Mouse (Mus musculus): Measurements from ENCODE around the gene Tnfrsf25. TPM values are rescaled to one million over a fixed set of nuclear protein-coding genes. Genes with fewer than 3 reads are reported as not detected.

Gene Tnfrsf25
- polyA plus RNA-seq (2017; shearing (Covaris generic)) = 221 TPM

DNA sequence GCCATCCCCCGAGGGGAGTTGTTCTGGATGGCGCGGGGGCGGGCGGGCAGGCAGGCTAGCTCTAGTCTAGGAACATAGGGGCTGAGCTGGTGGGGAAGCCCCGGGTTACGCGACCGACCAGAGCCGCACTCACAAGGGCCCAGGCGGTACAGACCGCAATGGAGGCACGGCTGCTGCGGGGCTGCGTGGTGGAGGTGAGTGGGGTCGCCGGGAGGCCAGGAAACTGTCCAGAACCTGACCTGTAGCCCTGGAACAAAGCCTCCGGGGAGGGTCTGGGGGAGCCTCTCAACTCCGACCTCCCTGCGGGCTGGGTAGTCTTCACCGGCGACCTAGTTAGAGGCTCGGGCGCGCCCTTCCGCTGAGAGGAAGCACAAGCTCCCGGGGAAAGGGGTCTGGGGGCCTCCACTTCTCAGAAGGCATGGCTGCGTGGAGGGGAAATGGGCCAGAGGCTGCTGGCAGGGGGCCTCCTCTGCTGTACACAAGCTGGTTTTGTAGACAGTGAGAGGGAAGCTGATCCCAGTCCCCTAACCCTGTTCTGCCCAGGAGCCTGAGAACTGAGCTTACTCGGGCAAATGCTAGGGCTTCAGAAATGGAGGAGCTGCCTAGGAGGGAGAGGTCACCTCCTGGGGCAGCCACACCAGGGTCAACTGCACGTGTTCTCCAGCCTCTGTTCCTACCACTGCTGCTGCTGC is at the start of gene Tnfrsf25:
TSS of gene Tnfrsf25 (plus strand) at position 14 of the 692 bp plus-strand sequence.

DNA sequence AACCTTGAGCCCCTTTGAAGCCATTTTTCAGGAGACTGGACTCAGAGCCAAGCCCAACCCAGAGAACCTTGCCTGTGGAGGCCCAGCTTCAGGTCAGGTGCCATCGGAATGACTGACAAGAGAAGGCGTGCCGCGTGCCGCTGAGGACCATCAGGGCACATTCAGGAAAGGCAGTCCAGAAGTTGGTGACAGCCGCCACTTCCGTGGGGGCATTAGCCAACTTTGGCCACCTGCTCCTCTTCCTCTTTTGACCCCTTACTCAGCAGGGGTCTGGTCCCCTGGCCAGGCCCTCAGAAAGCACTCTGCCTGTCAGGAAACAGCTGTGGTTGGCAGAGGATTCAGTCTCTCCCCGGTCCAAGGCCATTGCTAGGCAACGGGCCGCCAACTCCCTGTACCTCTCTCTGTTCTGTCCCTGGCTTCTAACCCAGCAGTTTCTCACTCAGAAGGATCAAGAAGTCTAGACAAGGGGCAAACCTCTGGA is 43.6 kb upstream of the Tnfrsf25 start, which contains the start of gene Plekhg5:
TSS of gene Plekhg5 (plus strand) at position 378 of the 481 bp plus-strand sequence.

GRCm38 (mm10) chr4:152151966-152152544 is 36.3 kb downstream of the Tnfrsf25 start, which contains the start of gene Espn:
Gene Espn, minus strand, starts transcription at chr4:152152371.

GRCm38 (mm10) chr4:152158585-152159284 is 43.0 kb downstream of the Tnfrsf25 start, which contains the start of gene Hes2:
Gene Hes2, plus strand, starts transcription at chr4:152158867.

Other genes with a start within 250 kb of the Tnfrsf25 start
- 60.0 TPM for gene Dnajc11, start 182.2 kb upstream of the Tnfrsf25 start, polyA plus RNA-seq (2017; shearing (Covaris generic))
- 134 TPM for gene Thap3, start 126.9 kb upstream of the Tnfrsf25 start, polyA plus RNA-seq (2017; shearing (Covaris generic))
- 3.0 TPM for gene Phf13, start 119.7 kb upstream of the Tnfrsf25 start, polyA plus RNA-seq (2017; shearing (Covaris generic))
- 1.2 TPM for gene Klhl21, start 107.1 kb upstream of the Tnfrsf25 start, polyA plus RNA-seq (2017; shearing (Covaris generic))
- 34.9 TPM for gene Zbtb48, start 88.3 kb upstream of the Tnfrsf25 start, polyA plus RNA-seq (2017; shearing (Covaris generic))
- not detected for gene Tas1r1, start 77.4 kb upstream of the Tnfrsf25 start, polyA plus RNA-seq (2017; shearing (Covaris generic))
- gene Nol9, start 76.6 kb upstream of the Tnfrsf25 start, polyA plus RNA-seq (2017; shearing (Covaris generic)) = 6.6 TPM
- 4.3 TPM for gene Plekhg5, start 43.4 kb upstream of the Tnfrsf25 start, polyA plus RNA-seq (2017; shearing (Covaris generic))
- 14.8 TPM for gene Espn, start 36.4 kb downstream of the Tnfrsf25 start, polyA plus RNA-seq (2017; shearing (Covaris generic))
- gene Hes2, start 42.9 kb downstream of the Tnfrsf25 start, polyA plus RNA-seq (2017; shearing (Covaris generic)) = not detected
- gene Acot7, start 62.2 kb downstream of the Tnfrsf25 start, polyA plus RNA-seq (2017; shearing (Covaris generic)) = 84.5 TPM
- not detected for gene Gpr153, start 158.3 kb downstream of the Tnfrsf25 start, polyA plus RNA-seq (2017; shearing (Covaris generic))
- not detected for gene Hes3, start 175.7 kb downstream of the Tnfrsf25 start, polyA plus RNA-seq (2017; shearing (Covaris generic))
- gene Icmt, start 181.3 kb downstream of the Tnfrsf25 start, polyA plus RNA-seq (2017; shearing (Covaris generic)) = 3.9 TPM
- gene Rnf207, start 203.1 kb downstream of the Tnfrsf25 start, polyA plus RNA-seq (2017; shearing (Covaris generic)) = 0.25 TPM
- gene Rpl22, start 209.8 kb downstream of the Tnfrsf25 start, polyA plus RNA-seq (2017; shearing (Covaris generic)) = 633 TPM
- 0.04 TPM for gene Chd5, start 222.7 kb downstream of the Tnfrsf25 start, polyA plus RNA-seq (2017; shearing (Covaris generic))

All from CD4-positive, CD25-positive, alpha-beta regulatory T cell, adult 9 weeks (primary cell).